ENCODE assay signal across 13 mouse cellular contexts in genomic region chr13:60296201-60296895, GRCm38 (mm10).
DNase-seq lines count a peak whose midpoint lies in the region; ATAC-seq and TF ChIP-seq lines count a peak whose summit lies in the region.
"Had no signal": no experiment of that assay in that cellular context is flagged by ENCODE, and none has a peak within 500 bp of the region (broad histone marks: within the 10 kb centered on the region; RNA-seq: fewer than 3 reads in every experiment).

No protein-coding gene starts in this region.

- no peak overlapping the region for H3K27ac ChIP-seq in intestine, postnatal 0 days (ENCODE audit: low read depth, low read length)
- no peak overlapping the region for H3K27ac ChIP-seq in intestine, embryonic 16.5 days (ENCODE audit: low read length)
- H3K27ac ChIP-seq in limb, embryonic 10.5 days = peak overlapping the region; percentile 51; the same call in 1 of the 2 replicates
- H3K27ac ChIP-seq: neural tube, embryonic 13.5 days had no signal

- H3K36me3 ChIP-seq in intestine, postnatal 0 days (ENCODE audit: control insufficient read depth, insufficient read depth) = no peaks in the 10 kb centered on the region
- no peaks in the 10 kb centered on the region for H3K36me3 ChIP-seq in intestine, embryonic 16.5 days (ENCODE audit: control insufficient read depth, insufficient read depth, low read length)
- H3K36me3 ChIP-seq in limb, embryonic 10.5 days = no peaks in the 10 kb centered on the region
- H3K36me3 ChIP-seq: neural tube, embryonic 13.5 days had no signal

- H3K4me2 ChIP-seq in intestine, postnatal 0 days (replicated peaks; ENCODE audit: low read depth) = no peak overlapping the region
- no peak overlapping the region for H3K4me2 ChIP-seq in intestine, embryonic 16.5 days (ENCODE audit: low read depth, low read length)
- H3K4me2 ChIP-seq: neural tube, embryonic 13.5 days had no signal

- WGBS in intestine, postnatal 0 days = 46% methylated on average over 13 of the region's 13 CpGs
- WGBS in intestine, embryonic 16.5 days = 51% methylated on average over 13 of the region's 13 CpGs
- 73% methylated on average over 13 of the region's 13 CpGs for WGBS in limb, embryonic 10.5 days

- no peak overlapping the region for H3K4me3 ChIP-seq in intestine, postnatal 0 days (ENCODE audit: low read depth, low read length)
- no peak overlapping the region for H3K4me3 ChIP-seq in intestine, embryonic 16.5 days (ENCODE audit: low read length)
- H3K4me3 ChIP-seq in limb, embryonic 10.5 days = no peak overlapping the region
- H3K4me3 ChIP-seq: neural tube, embryonic 13.5 days had no signal

- ATAC-seq in intestine, postnatal 0 days = no peak
- no peak for ATAC-seq in intestine, embryonic 16.5 days

- H3K27me3 ChIP-seq in intestine, postnatal 0 days (replicated peaks; ENCODE audit: control insufficient read depth, insufficient read depth, low read length) = no peaks in the 10 kb centered on the region
- H3K27me3 ChIP-seq in intestine, embryonic 16.5 days (replicated peaks; ENCODE audit: control insufficient read depth, insufficient read depth, low read length) = no peaks in the 10 kb centered on the region
- H3K27me3 ChIP-seq in limb, embryonic 10.5 days (ENCODE audit: low read depth, poor library complexity, severe bottlenecking) = no peaks in the 10 kb centered on the region
- H3K27me3 ChIP-seq: neural tube, embryonic 13.5 days had no signal

- no peaks in the 10 kb centered on the region for H3K4me1 ChIP-seq in intestine, postnatal 0 days (replicated peaks; ENCODE audit: control insufficient read depth, insufficient read depth, low read length)
- H3K4me1 ChIP-seq in intestine, embryonic 16.5 days (ENCODE audit: control insufficient read depth, insufficient read depth, low read length) = 0 out of 2 replicates have a peak, but pooled peaks cover 3% of the 10 kb centered on the region
- peaks cover 18% of the 10 kb centered on the region for H3K4me1 ChIP-seq in limb, embryonic 10.5 days

- no peak overlapping the region for H3K9ac ChIP-seq in intestine, postnatal 0 days (ENCODE audit: low read depth, low read length)
- no peak overlapping the region for H3K9ac ChIP-seq in intestine, embryonic 16.5 days (ENCODE audit: low read depth, low read length)
- H3K9ac ChIP-seq: neural tube, embryonic 13.5 days had no signal

- H3K9me3 ChIP-seq in intestine, postnatal 0 days (ENCODE audit: control insufficient read depth) = no peaks in the 10 kb centered on the region
- no peaks in the 10 kb centered on the region for H3K9me3 ChIP-seq in intestine, embryonic 16.5 days (ENCODE audit: control insufficient read depth, low read length)
- H3K9me3 ChIP-seq in limb, embryonic 10.5 days (replicated peaks) = no peaks in the 10 kb centered on the region
- H3K9me3 ChIP-seq: neural tube, embryonic 13.5 days had no signal

- peak; percentile 49 for TF ChIP-seq CTCF in intestine, postnatal 0 days (IDR thresholded peaks at IDR 0.05; ENCODE audit: low read depth)

- DNase-seq in lung, postnatal 10 days = peak; percentile 38
- DNase-seq in lung, postnatal 25 days (ENCODE audit: low spot score) = no peak
- DNase-seq in embryo, embryonic 9.5 days (ENCODE audit: extremely low spot score) = peak; percentile 29
- DNase-seq in limb, embryonic 10.5 days (ENCODE audit: low spot score) = no peak
- DNase-seq in spleen, postnatal 4 days (ENCODE audit: low spot score in 2 of 2) = no peak
- DNase-seq in frontal cortex, postnatal 36 days (ENCODE audit: low spot score in 2 of 2) = no peak
- DNase-seq: adrenal gland, postnatal 36 days; cerebellum, adult 11 months; heart, adult 18-20 months; right cerebral cortex, adult 18-20 months had no signal

Comparison
In these comparisons a context has a peak if more than half of its experiments do, and no peak if none do; other contexts are left out.
1. DNase-seq: peak in lung, postnatal 10 days (single experiment) and embryo, embryonic 9.5 days (single experiment); none in lung, postnatal 25 days (single experiment), limb, embryonic 10.5 days (single experiment), spleen, postnatal 4 days (0 of 2) and frontal cortex, postnatal 36 days (0 of 2).